Mouse (Mus musculus) midbrain, postnatal 0 days (tissue): Measurements from ENCODE around the gene Bcl11a. TPM values are rescaled to one million over a fixed set of nuclear protein-coding genes. Genes with fewer than 3 reads are reported as not detected.

Experiments
- ATAC-seq: fragments of 200-750 bp; cut with Nextera tagmentation; 2 replicates; pipeline ENCODE4 v1.8.0; 2017; ENCODE audit warnings: moderate number of reproducible peaks, mild to moderate bottlenecking, moderate TSS enrichment, moderate library complexity; ENCODE audit not compliant: low FRiP score
- DNase-seq: peaks from one replicate; pipeline ENCODE4 v3.0.0-alpha.2; 2015; ENCODE audit warnings: low spot score
- H3K27ac ChIP-seq: fragments of 300-500 bp; sonication (generic); 2 replicates; pipeline ENCODE4 v1.5.1; 2014; ENCODE audit warnings: low read depth, mild to moderate bottlenecking, low read length, mixed read lengths
- H3K27me3 ChIP-seq: fragments of 300-500 bp; sonication (generic); 2 replicates; pipeline ENCODE4 v1.6.1; 2014; ENCODE audit warnings: low read length, control low read depth, mixed read lengths; ENCODE audit not compliant: insufficient read depth
- H3K36me3 ChIP-seq: fragments of 300-500 bp; sonication (generic); 2 replicates; pipeline ENCODE4 v1.6.1; 2014; ENCODE audit warnings: low read length, control low read depth, mixed read lengths; ENCODE audit not compliant: insufficient read depth
- H3K4me1 ChIP-seq: fragments of 300-500 bp; sonication (generic); 2 replicates; pipeline ENCODE4 v1.6.1; 2014; ENCODE audit warnings: mild to moderate bottlenecking, control low read depth, antibody characterized with exemption, low read length, mixed read lengths; ENCODE audit not compliant: insufficient read depth
- H3K4me2 ChIP-seq: fragments of 300-500 bp; sonication (generic); 2 replicates; pipeline ENCODE4 v1.6.1; 2014; ENCODE audit warnings: low read depth, mild to moderate bottlenecking, low read length, mixed read lengths; ENCODE audit not compliant: poor library complexity, severe bottlenecking
- H3K4me3 ChIP-seq: fragments of 300-500 bp; sonication (generic); 2 replicates; pipeline ENCODE4 v1.5.1; 2014; ENCODE audit warnings: low read depth, mild to moderate bottlenecking, low read length, moderate library complexity
- H3K9ac ChIP-seq: fragments of 300-500 bp; sonication (generic); replicated peaks from 2 replicates; pipeline ENCODE4 v1.6.1; 2014; ENCODE audit warnings: mild to moderate bottlenecking, low read length, moderate library complexity, mixed read lengths; ENCODE audit not compliant: poor library complexity, severe bottlenecking
- H3K9me3 ChIP-seq: fragments of 300-500 bp; sonication (generic); 2 replicates; pipeline ENCODE4 v1.6.1; 2016; ENCODE audit warnings: low read length, control low read depth
- CTCF ChIP-seq: IDR thresholded peaks from 2 replicates; pipeline ENCODE4 v1.5.1; 2016; ENCODE audit warnings: antibody characterized with exemption, mild to moderate bottlenecking
- WGBS: fragments of 180-500 bp; shearing (Covaris S2); extraction: QIAGEN DNeasy Blood & Tissue Kit; methylation state at CpG from one replicate; pipeline ENCODE4 v1.1.7; 2014; 5-methylcytosine and 5-hydroxymethylcytosine counted together
- polyA plus RNA-seq: library from polyadenylated mRNA; unstranded; fragments of >200 nt; fragmentation: Nextera tagmentation; extraction: Ambion mirVana; gene quantifications from 2 replicates; pipeline ENCODE4 v1.2.1, GENCODE M21; 2015
- total RNA-seq: library from RNA; depleted of rRNA; stranded (reverse); fragments of >200 nt; gene quantifications from 2 replicates; pipeline ENCODE4 v1.2.3, GENCODE M21; 2014; rRNA removed

Gene Bcl11a
- total and polyA plus RNA-seq, 2 experiments from 2014 or later, result 44.6 to 80.9 TPM

- 0 out of 2 replicates have a peak, but pooled peaks have one; percentile 8 for TF ChIP-seq CTCF
- no peak for ATAC-seq
- WGBS, result 91% methylated on average over 6 of the region's 6 CpGs
- no peaks in the 10 kb centered on the region for H3K27me3 ChIP-seq
- no peaks in the 10 kb centered on the region for H3K9me3 ChIP-seq
- no peak for DNase-seq
- no peak overlapping the region for H3K4me2 ChIP-seq
- H3K4me3 ChIP-seq, result no peak overlapping the region
- H3K27ac ChIP-seq, result no peak overlapping the region
- H3K9ac ChIP-seq, result no peak overlapping the region
- H3K36me3 ChIP-seq, result no peaks in the 10 kb centered on the region
- no peaks in the 10 kb centered on the region for H3K4me1 ChIP-seq
Observed at GRCm38 (mm10) chr11:24217741-24218333, 140.0 kb downstream of the Bcl11a start.

- ATAC-seq (no peak), DNase-seq (peak; percentile 53)
- Histone ChIP-seq H3K9ac (no peak overlapping the region), H3K27me3 (no peaks in the 10 kb centered on the region), H3K4me1 (no peaks in the 10 kb centered on the region), H3K27ac (no peak overlapping the region), H3K4me3 (no peak overlapping the region), H3K4me2 (no peak overlapping the region), H3K9me3 (no peaks in the 10 kb centered on the region), H3K36me3 (no peaks in the 10 kb centered on the region)
- TF ChIP-seq CTCF, result no peak
- WGBS, result 80% methylated on average over 4 of the region's 4 CpGs
Observed at GRCm38 (mm10) chr11:24221601-24222307, 143.9 kb downstream of the Bcl11a start.

Other genes starting within 250 kb of the Bcl11a start
- 16.2 and 23.9 TPM in 2 replicates for gene Papolg, start 182.8 kb upstream of the Bcl11a start, total RNA-seq
- 9.4 and 10.2 TPM in 2 replicates for gene Papolg, start 182.8 kb upstream of the Bcl11a start, polyA plus RNA-seq
- not detected in 2 replicates for gene A830031A19Rik, start 3.0 kb upstream of the Bcl11a start, total RNA-seq
- 0.38 TPM in 1 of 2 replicates, not detected in the other for gene A830031A19Rik, start 3.0 kb upstream of the Bcl11a start, polyA plus RNA-seq